Mouse (Mus musculus): Measurements from ENCODE around the gene Adgrb2. TPM values are rescaled to one million over a fixed set of nuclear protein-coding genes. Genes with fewer than 3 reads are reported as not detected.
A peak's percentile ranks its signal among the peaks of the same experiment; 100 is the strongest.

Adgrb2 gene
- polyA plus RNA-seq, 1 experiment from 2014 or later, result 12.9 TPM

- Histone ChIP-seq H3K9ac (replicated peaks) (no peak overlapping the region), H3K27ac (replicated peaks) (no peak overlapping the region), H3K9me3 (no peaks in the 10 kb centered on the region), H3K4me2 (replicated peaks) (no peak overlapping the region), H3K36me3 (no peaks in the 10 kb centered on the region), H3K4me3 (no peak overlapping the region), H3K27me3 (no peaks in the 10 kb centered on the region), H3K4me1 (peaks cover 34% of the 10 kb centered on the region)
- 38% methylated on average over 9 of the region's 9 CpGs for WGBS
- ATAC-seq (replicated peaks), result 0 out of 2 replicates have a peak, but pooled peaks have one; percentile 32
Observed at GRCm38 (mm10) chr4:130044211-130044610, 59.5 kb downstream of the Adgrb2 start.

- H3K9ac ChIP-seq (replicated peaks), result no peak overlapping the region
- H3K4me2 ChIP-seq (replicated peaks), result no peak overlapping the region
- no peak overlapping the region for H3K4me3 ChIP-seq
- peaks cover 35% of the 10 kb centered on the region for H3K4me1 ChIP-seq
- no peaks in the 10 kb centered on the region for H3K27me3 ChIP-seq
- no peak for ATAC-seq (replicated peaks)
- WGBS, result 26% methylated on average over 14 of the region's 14 CpGs
- no peaks in the 10 kb centered on the region for H3K9me3 ChIP-seq
- H3K36me3 ChIP-seq, result no peaks in the 10 kb centered on the region
- no peak overlapping the region; the same call in 1 of the 2 replicates for H3K27ac ChIP-seq (replicated peaks)
Observed at GRCm38 (mm10) chr4:130045609-130046008, 60.9 kb downstream of the Adgrb2 start.

GRCm38 (mm10) chr4:130047331-130048202, 62.9 kb downstream of the Adgrb2 start, which contains the start of gene Col16a1:
TSS of gene Col16a1 (plus strand) at chr4:130047840.
- H3K9me3 ChIP-seq, result no peaks in the 10 kb centered on the region
- H3K36me3 ChIP-seq, result no peaks in the 10 kb centered on the region
- peak; percentile 85 for ATAC-seq (replicated peaks)
- H3K27me3 ChIP-seq, result no peaks in the 10 kb centered on the region
- peak within 1 kb of the TSS; percentile 24; the same call in 1 of the 2 replicates for H3K27ac ChIP-seq (replicated peaks)
- H3K4me3 ChIP-seq, result peak within 1 kb of the TSS; percentile 40
- H3K4me1 ChIP-seq, result peaks cover 35% of the 10 kb centered on the region
- WGBS, result under 1% methylated on average over 31 of the region's 46 CpGs
- peak within 1 kb of the TSS; percentile 44 for H3K9ac ChIP-seq (replicated peaks)
- H3K4me2 ChIP-seq (replicated peaks), result peak within 1 kb of the TSS; percentile 80

- ATAC-seq (replicated peaks), result peak; percentile 26
- no peaks in the 10 kb centered on the region for H3K36me3 ChIP-seq
- H3K27me3 ChIP-seq, result no peaks in the 10 kb centered on the region
- no peaks in the 10 kb centered on the region for H3K9me3 ChIP-seq
- WGBS, result 38% methylated on average over 4 of the region's 4 CpGs
- peak overlapping the region; percentile 80 for H3K4me2 ChIP-seq (replicated peaks)
- H3K4me3 ChIP-seq, result peak overlapping the region; percentile 40
- no peak overlapping the region; the same call in 1 of the 2 replicates for H3K27ac ChIP-seq (replicated peaks)
- H3K9ac ChIP-seq (replicated peaks), result no peak overlapping the region; the same call in 1 of the 2 replicates
- peaks cover 35% of the 10 kb centered on the region for H3K4me1 ChIP-seq
Observed at GRCm38 (mm10) chr4:130048203-130048479, 63.5 kb downstream of the Adgrb2 start.

- Histone ChIP-seq H3K27ac (replicated peaks) (no peak overlapping the region), H3K4me3 (no peak overlapping the region), H3K27me3 (no peaks in the 10 kb centered on the region), H3K4me1 (peaks cover 31% of the 10 kb centered on the region), H3K9me3 (no peaks in the 10 kb centered on the region), H3K9ac (replicated peaks) (no peak overlapping the region), H3K4me2 (replicated peaks) (no peak overlapping the region), H3K36me3 (no peaks in the 10 kb centered on the region)
- WGBS, result 82% methylated on average over 8 of the region's 8 CpGs
- ATAC-seq (replicated peaks), result no peak
Observed at GRCm38 (mm10) chr4:130050056-130050824, 65.6 kb downstream of the Adgrb2 start.

- no peak overlapping the region for H3K4me2 ChIP-seq (replicated peaks)
Observed at GRCm38 (mm10) chr4:130052283-130052682, 67.6 kb downstream of the Adgrb2 start.

GRCm38 (mm10) chr4:130053111-130053510, 68.4 kb downstream of the Adgrb2 start:
- Histone ChIP-seq H3K9me3 (no peaks in the 10 kb centered on the region), H3K4me2 (replicated peaks) (no peak overlapping the region), H3K4me1 (peaks cover 26% of the 10 kb centered on the region), H3K27ac (replicated peaks) (no peak overlapping the region), H3K36me3 (no peaks in the 10 kb centered on the region), H3K9ac (replicated peaks) (no peak overlapping the region), H3K4me3 (no peak overlapping the region), H3K27me3 (no peaks in the 10 kb centered on the region)
- 85% methylated on average over 9 of the region's 9 CpGs for WGBS
- ATAC-seq (replicated peaks), result no peak

More at GRCm38 (mm10) chr4:130052283-130052682, 67.6 kb downstream of the Adgrb2 start:
- ATAC-seq (replicated peaks), result no peak
- no peak overlapping the region for H3K27ac ChIP-seq (replicated peaks)
- H3K9ac ChIP-seq (replicated peaks), result no peak overlapping the region
- peaks cover 34% of the 10 kb centered on the region for H3K4me1 ChIP-seq
- H3K36me3 ChIP-seq, result no peaks in the 10 kb centered on the region
- no peaks in the 10 kb centered on the region for H3K9me3 ChIP-seq
- WGBS, result 94% methylated on average over 3 of the region's 3 CpGs
- H3K4me3 ChIP-seq, result no peak overlapping the region
- H3K27me3 ChIP-seq, result no peaks in the 10 kb centered on the region

GRCm38 (mm10) chr4:130054727-130055126, 70.1 kb downstream of the Adgrb2 start:
- peaks cover 24% of the 10 kb centered on the region for H3K4me1 ChIP-seq
- peak overlapping the region; percentile 32 for H3K27ac ChIP-seq (replicated peaks)
- H3K4me3 ChIP-seq, result no peak overlapping the region
- H3K4me2 ChIP-seq (replicated peaks), result no peak overlapping the region
- WGBS, result 11% methylated on average over 1 of the region's 1 CpGs
- no peaks in the 10 kb centered on the region for H3K9me3 ChIP-seq
- no peaks in the 10 kb centered on the region for H3K27me3 ChIP-seq
- H3K9ac ChIP-seq (replicated peaks), result no peak overlapping the region
- ATAC-seq (replicated peaks), result peak; percentile 44; the same call in 1 of the 2 replicates
- H3K36me3 ChIP-seq, result no peaks in the 10 kb centered on the region

GRCm38 (mm10) chr4:130055160-130056010, 70.7 kb downstream of the Adgrb2 start:
- no peaks in the 10 kb centered on the region for H3K36me3 ChIP-seq
- peak overlapping the region; percentile 32 for H3K27ac ChIP-seq (replicated peaks)
- H3K9ac ChIP-seq (replicated peaks), result no peak overlapping the region
- 65% methylated on average over 14 of the region's 14 CpGs for whole genome bisulfite sequencing
- H3K27me3 ChIP-seq, result no peaks in the 10 kb centered on the region
- H3K4me3 ChIP-seq, result no peak overlapping the region
- H3K4me2 ChIP-seq (replicated peaks), result no peak overlapping the region
- peak; percentile 29; the same call in 1 of the 2 replicates for ATAC-seq (replicated peaks)
- no peaks in the 10 kb centered on the region for H3K9me3 ChIP-seq
- peaks cover 19% of the 10 kb centered on the region for H3K4me1 ChIP-seq

- Histone ChIP-seq H3K36me3 (no peaks in the 10 kb centered on the region), H3K4me1 (peaks cover 17% of the 10 kb centered on the region), H3K27ac (replicated peaks) (peak overlapping the region; percentile 32; the same call in 1 of the 2 replicates), H3K27me3 (no peaks in the 10 kb centered on the region), H3K9ac (replicated peaks) (no peak overlapping the region), H3K4me2 (replicated peaks) (no peak overlapping the region), H3K9me3 (no peaks in the 10 kb centered on the region), H3K4me3 (no peak overlapping the region)
- 30% methylated on average over 3 of the region's 3 CpGs for WGBS
- ATAC-seq (replicated peaks), result peak; percentile 48; the same call in 1 of the 2 replicates
Observed at GRCm38 (mm10) chr4:130056011-130056322, 71.3 kb downstream of the Adgrb2 start.

- Histone ChIP-seq H3K36me3 (no peaks in the 10 kb centered on the region), H3K9ac (replicated peaks) (no peak overlapping the region), H3K27me3 (no peaks in the 10 kb centered on the region), H3K27ac (replicated peaks) (peak overlapping the region; percentile 32; the same call in 1 of the 2 replicates), H3K4me1 (peaks cover 17% of the 10 kb centered on the region), H3K4me2 (replicated peaks) (no peak overlapping the region), H3K9me3 (no peaks in the 10 kb centered on the region), H3K4me3 (no peak overlapping the region)
- ATAC-seq (replicated peaks), result no peak
- WGBS, result 26% methylated on average over 3 of the region's 3 CpGs
Observed at GRCm38 (mm10) chr4:130056471-130056870, 71.8 kb downstream of the Adgrb2 start.

Measured in forebrain, embryonic 15.5 days (tissue).